Mouse (Mus musculus) intestine, embryonic 14.5 days (tissue): ENCODE data around the gene Ilvbl. TPM values are rescaled to one million over a fixed set of nuclear protein-coding genes. Genes with fewer than 3 reads are reported as not detected.

Experiments used
- ATAC-seq: fragments of 200-750 bp; cut with Nextera tagmentation; replicated peaks from 2 replicates; pipeline ENCODE4 v1.8.0; 2017; ENCODE audit warnings: low read depth, moderate number of reproducible peaks, moderate TSS enrichment, moderate library complexity; ENCODE audit not compliant: low FRiP score, low TSS enrichment
- DNase-seq: peaks from one replicate; pipeline ENCODE4 v3.0.0-alpha.2; 2018; ENCODE audit warnings: low spot score
- H3K27ac ChIP-seq: fragments of 300-500 bp; sonication (generic); 2 replicates; pipeline ENCODE4 v1.5.1; 2014; ENCODE audit warnings: low read depth, mild to moderate bottlenecking, control low read depth
- H3K27me3 ChIP-seq: fragments of 300-500 bp; sonication (generic); replicated peaks from 2 replicates; pipeline ENCODE4 v1.6.1; 2014; ENCODE audit warnings: low read length, control low read depth; ENCODE audit not compliant: control insufficient read depth, insufficient read depth
- H3K36me3 ChIP-seq: fragments of 300-500 bp; sonication (generic); 2 replicates; pipeline ENCODE4 v1.6.1; 2014; ENCODE audit warnings: low read length, control low read depth; ENCODE audit not compliant: control insufficient read depth, insufficient read depth
- H3K4me1 ChIP-seq: fragments of 300-500 bp; sonication (generic); replicated peaks from 2 replicates; pipeline ENCODE4 v1.6.1; 2014; ENCODE audit warnings: low read length, control low read depth, mixed read lengths; ENCODE audit not compliant: control insufficient read depth, insufficient read depth
- H3K4me2 ChIP-seq: fragments of 300-500 bp; sonication (generic); 2 replicates; pipeline ENCODE4 v1.6.1; 2014; ENCODE audit warnings: low read length
- H3K4me3 ChIP-seq: fragments of 300-500 bp; sonication (generic); 2 replicates; pipeline ENCODE4 v1.5.1; 2014; ENCODE audit warnings: low read depth, low read length, control low read depth, mixed read lengths
- H3K9ac ChIP-seq: fragments of 300-500 bp; sonication (generic); 2 replicates; pipeline ENCODE4 v1.6.1; 2014; ENCODE audit warnings: mild to moderate bottlenecking, low read length
- H3K9me3 ChIP-seq: fragments of 300-500 bp; sonication (generic); 2 replicates; pipeline ENCODE4 v1.6.1; 2016; ENCODE audit warnings: low read length, control low read depth; ENCODE audit not compliant: control insufficient read depth
- WGBS: fragments of 180-500 bp; shearing (Covaris S2); extraction: QIAGEN DNeasy Blood & Tissue Kit; methylation state at CpG from one replicate; pipeline ENCODE4 v1.1.7; 2014; 5-methylcytosine and 5-hydroxymethylcytosine counted together
- polyA plus RNA-seq: library from polyadenylated mRNA; unstranded; fragments of >200 nt; fragmentation: Nextera tagmentation; extraction: Ambion mirVana; gene quantifications from 2 replicates; pipeline ENCODE4 v1.2.1, GENCODE M21; 2014

Ilvbl gene
- polyA plus RNA-seq, 1 experiment from 2014 or later: 44.1 TPM

GRCm38 (mm10) chr10:78585606-78586005 lies 11.5 kb downstream of the Ilvbl start:
- Histone ChIP-seq H3K4me3 (no peak overlapping the region), H3K27me3 (no peaks in the 10 kb centered on the region), H3K4me2 (no peak overlapping the region), H3K9me3 (no peaks in the 10 kb centered on the region), H3K27ac (no peak overlapping the region), H3K9ac (no peak overlapping the region), H3K36me3 (peaks cover 71% of the 10 kb centered on the region), H3K4me1 (0 out of 2 replicates have a peak, but pooled peaks cover 8% of the 10 kb centered on the region)
- no peak for DNase-seq
- no peak for ATAC-seq
- 83% methylated on average over 22 of the region's 22 CpGs for WGBS

DNA sequence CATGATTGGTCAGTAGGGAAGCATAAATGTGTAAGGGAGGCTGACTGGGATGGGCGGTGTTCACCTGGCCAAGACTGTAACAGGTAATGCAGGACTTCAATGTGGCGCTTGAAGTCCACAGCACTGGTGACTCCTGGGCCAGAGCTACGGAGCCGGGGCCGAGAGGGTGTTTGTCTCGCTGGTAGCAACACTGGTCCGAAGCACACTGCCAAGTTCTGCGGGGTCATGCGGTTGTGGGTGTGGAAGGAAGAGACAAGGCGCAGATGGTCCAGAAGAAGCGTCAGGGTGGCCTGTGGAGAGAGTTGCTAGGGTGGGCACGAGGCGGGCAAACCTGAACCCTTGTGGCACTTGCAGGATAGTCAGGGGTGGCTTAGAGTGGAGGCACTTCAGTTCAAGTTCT lies 11.9 kb downstream of the Ilvbl start:
- ATAC-seq: no peak
- H3K36me3 ChIP-seq: peaks cover 66% of the 10 kb centered on the region
- DNase-seq: no peak

GRCm38 (mm10) chr10:78589291-78589690 lies 15.1 kb downstream of the Ilvbl start:
- Histone ChIP-seq H3K36me3 (peaks cover 53% of the 10 kb centered on the region), H3K27ac (no peak overlapping the region), H3K9ac (no peak overlapping the region), H3K4me1 (peaks cover 11% of the 10 kb centered on the region; the same call in 1 of the 2 replicates), H3K4me2 (no peak overlapping the region), H3K4me3 (no peak overlapping the region), H3K27me3 (no peaks in the 10 kb centered on the region), H3K9me3 (no peaks in the 10 kb centered on the region)
- ATAC-seq (no peak), DNase-seq (no peak)
- 93% methylated on average over 18 of the region's 18 CpGs for WGBS

More for the DNA sequence above, 11.9 kb downstream of the Ilvbl start:
- Histone ChIP-seq H3K4me3 (no peak overlapping the region), H3K9ac (no peak overlapping the region), H3K27ac (no peak overlapping the region), H3K4me2 (no peak overlapping the region), H3K27me3 (no peaks in the 10 kb centered on the region), H3K4me1 (0 out of 2 replicates have a peak, but pooled peaks cover 8% of the 10 kb centered on the region), H3K9me3 (no peaks in the 10 kb centered on the region)
- WGBS: 92% methylated on average over 13 of the region's 13 CpGs

DNA sequence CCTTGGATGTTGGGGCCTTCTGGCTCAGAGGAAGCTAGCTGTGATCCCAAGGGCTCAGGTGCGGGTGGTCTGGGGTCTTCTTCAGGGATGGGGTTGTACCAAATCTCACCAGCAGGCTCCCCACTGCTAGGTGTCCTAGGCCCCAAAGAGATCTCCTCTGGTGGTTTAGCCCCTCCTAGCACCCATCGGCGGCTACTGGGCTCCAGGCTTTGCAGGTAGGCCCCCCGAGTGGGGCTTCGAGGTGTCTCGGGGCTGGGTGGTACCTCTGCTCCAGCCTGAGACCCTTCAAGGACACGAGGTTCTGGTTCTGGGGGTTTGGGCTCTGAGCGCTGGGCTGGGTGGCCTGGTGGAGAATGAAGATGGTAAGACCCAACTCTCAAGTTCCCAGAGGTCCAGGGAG lies 15.8 kb downstream of the Ilvbl start:
- Histone ChIP-seq H3K9me3 (no peaks in the 10 kb centered on the region), H3K27ac (no peak overlapping the region), H3K4me2 (peak overlapping the region; percentile 70), H3K4me1 (peaks cover 11% of the 10 kb centered on the region; the same call in 1 of the 2 replicates), H3K4me3 (no peak overlapping the region), H3K9ac (no peak overlapping the region), H3K27me3 (no peaks in the 10 kb centered on the region), H3K36me3 (peaks cover 47% of the 10 kb centered on the region)
- ATAC-seq (no peak), DNase-seq (no peak)
- WGBS: 91% methylated on average over 8 of the region's 8 CpGs

DNA sequence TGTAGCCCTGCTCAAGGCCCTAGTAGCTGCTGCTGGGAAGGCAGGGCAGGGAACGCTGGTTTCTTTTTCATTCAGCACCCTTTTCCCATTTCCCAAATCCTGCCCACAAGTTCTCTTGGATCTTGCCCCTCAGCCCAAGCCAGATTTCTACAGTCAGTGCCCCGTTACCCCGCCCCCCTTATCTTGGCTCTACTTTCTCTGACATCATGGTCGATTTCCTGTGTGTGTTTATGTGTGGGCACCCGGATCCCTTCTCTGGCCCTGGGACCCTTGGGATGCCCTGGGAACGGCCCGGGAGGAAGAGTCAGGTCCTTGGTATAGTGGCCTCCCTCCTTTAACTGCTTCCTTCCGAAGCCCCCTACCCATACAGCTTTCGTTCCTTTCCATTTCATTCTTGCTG lies 16.6 kb downstream of the Ilvbl start:
- H3K9ac ChIP-seq: peak overlapping the region; percentile 85
- H3K27ac ChIP-seq: peak overlapping the region; percentile 85; the same call in 1 of the 2 replicates
- 15% methylated on average over 9 of the region's 9 CpGs for WGBS
- no peaks in the 10 kb centered on the region for H3K9me3 ChIP-seq
- H3K4me1 ChIP-seq: peaks cover 11% of the 10 kb centered on the region; the same call in 1 of the 2 replicates
- H3K27me3 ChIP-seq: no peaks in the 10 kb centered on the region
- peaks cover 39% of the 10 kb centered on the region for H3K36me3 ChIP-seq
- H3K4me2 ChIP-seq: peak overlapping the region; percentile 70
- DNase-seq (no peak), ATAC-seq (0 out of 2 replicates have a peak, but pooled peaks have one; percentile 12)
- H3K4me3 ChIP-seq: peak overlapping the region; percentile 57

GRCm38 (mm10) chr10:78591406-78592328 lies 17.5 kb downstream of the Ilvbl start, which contains the start of gene Syde1:
Gene Syde1 (minus strand): TSS chr10:78591964.
- Histone ChIP-seq H3K9me3 (no peaks in the 10 kb centered on the region), H3K4me2 (peak within 1 kb of the TSS; percentile 70), H3K27me3 (no peaks in the 10 kb centered on the region), H3K36me3 (peaks cover 30% of the 10 kb centered on the region), H3K4me3 (peak within 1 kb of the TSS; percentile 57), H3K9ac (peak within 1 kb of the TSS; percentile 85), H3K27ac (peak within 1 kb of the TSS; percentile 85), H3K4me1 (peaks cover 11% of the 10 kb centered on the region; the same call in 1 of the 2 replicates)
- ATAC-seq (peak; percentile 82), DNase-seq (peak; percentile 85)
- WGBS: 6% methylated on average over 37 of the region's 54 CpGs

- Histone ChIP-seq H3K36me3 (peaks cover 18% of the 10 kb centered on the region), H3K4me2 (no peak overlapping the region), H3K27ac (no peak overlapping the region), H3K9me3 (no peaks in the 10 kb centered on the region), H3K9ac (no peak overlapping the region), H3K4me3 (no peak overlapping the region), H3K27me3 (no peaks in the 10 kb centered on the region), H3K4me1 (peaks cover 11% of the 10 kb centered on the region; the same call in 1 of the 2 replicates)
- ATAC-seq (no peak), DNase-seq (no peak)
- 87% methylated on average over 4 of the region's 4 CpGs for WGBS
Observed at GRCm38 (mm10) chr10:78592856-78593379, 18.8 kb downstream of the Ilvbl start.

DNA sequence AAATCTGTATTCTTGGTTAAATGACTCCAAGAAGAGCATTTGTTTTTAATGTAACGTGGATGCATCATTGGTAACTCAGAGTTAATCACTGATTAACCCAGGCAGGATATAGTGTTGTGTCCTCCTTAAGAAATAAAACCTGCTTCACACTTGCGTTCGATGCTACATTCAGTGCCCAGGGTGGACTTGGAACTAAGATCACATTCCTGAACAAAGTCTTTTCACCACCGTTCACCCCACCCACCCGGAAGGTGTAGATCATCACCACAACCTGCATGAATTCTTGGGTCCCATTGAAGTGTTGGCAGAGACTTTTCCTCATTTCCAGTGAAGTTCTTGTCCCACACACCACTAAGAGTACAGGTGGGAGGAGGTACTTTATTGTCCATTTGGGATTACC lies 19.6 kb downstream of the Ilvbl start:
- no peak overlapping the region for H3K9ac ChIP-seq
- no peak overlapping the region for H3K4me2 ChIP-seq
- DNase-seq (no peak), ATAC-seq (no peak)
- H3K27me3 ChIP-seq: no peaks in the 10 kb centered on the region
- no peak overlapping the region for H3K4me3 ChIP-seq
- H3K27ac ChIP-seq: no peak overlapping the region
- H3K9me3 ChIP-seq: no peaks in the 10 kb centered on the region
- 87% methylated on average over 5 of the region's 5 CpGs for WGBS
- H3K36me3 ChIP-seq: peaks cover 12% of the 10 kb centered on the region
- H3K4me1 ChIP-seq: peaks cover 11% of the 10 kb centered on the region; the same call in 1 of the 2 replicates
